Mouse (Mus musculus): ENCODE results near the gene Klhl32.
A peak's percentile ranks its signal among the peaks of the same experiment; 100 is the strongest.
"Not testable (repeated sequence)": the region's sequence is repeated elsewhere in the genome, so short reads cannot be mapped to it uniquely, and the experiment has no call there.

Klhl32 gene

DNA sequence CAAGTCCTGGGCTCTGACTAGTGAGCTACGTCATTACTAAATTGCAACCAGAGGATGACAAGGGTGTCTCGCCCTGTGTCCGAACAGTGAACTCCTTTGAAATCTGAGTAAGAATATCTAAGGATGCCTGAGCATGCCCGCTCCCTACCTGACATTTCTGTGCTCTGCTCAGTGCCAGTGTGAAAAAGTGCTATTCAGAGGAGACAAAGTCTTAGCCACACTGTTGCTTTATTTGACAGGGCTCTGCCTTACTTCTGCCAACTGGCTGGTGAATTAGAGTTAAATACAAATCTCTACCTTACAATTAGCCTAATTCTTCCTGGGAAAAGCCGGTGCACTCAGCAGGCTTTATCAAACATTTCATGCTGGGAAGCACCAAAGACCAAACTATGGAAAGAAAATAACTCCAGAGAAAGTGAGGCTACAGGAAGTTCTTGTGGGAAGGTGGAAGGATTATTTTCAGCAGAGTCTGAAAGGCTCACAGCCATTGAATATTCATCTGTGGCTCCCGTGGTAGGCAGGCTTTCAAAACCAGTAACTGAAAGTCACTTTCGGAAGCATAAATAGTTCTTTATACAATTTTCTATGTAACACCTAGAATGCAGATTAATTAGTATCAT lies 57.1 kb downstream of the Klhl32 start:
- DNase-seq: no peak

DNA sequence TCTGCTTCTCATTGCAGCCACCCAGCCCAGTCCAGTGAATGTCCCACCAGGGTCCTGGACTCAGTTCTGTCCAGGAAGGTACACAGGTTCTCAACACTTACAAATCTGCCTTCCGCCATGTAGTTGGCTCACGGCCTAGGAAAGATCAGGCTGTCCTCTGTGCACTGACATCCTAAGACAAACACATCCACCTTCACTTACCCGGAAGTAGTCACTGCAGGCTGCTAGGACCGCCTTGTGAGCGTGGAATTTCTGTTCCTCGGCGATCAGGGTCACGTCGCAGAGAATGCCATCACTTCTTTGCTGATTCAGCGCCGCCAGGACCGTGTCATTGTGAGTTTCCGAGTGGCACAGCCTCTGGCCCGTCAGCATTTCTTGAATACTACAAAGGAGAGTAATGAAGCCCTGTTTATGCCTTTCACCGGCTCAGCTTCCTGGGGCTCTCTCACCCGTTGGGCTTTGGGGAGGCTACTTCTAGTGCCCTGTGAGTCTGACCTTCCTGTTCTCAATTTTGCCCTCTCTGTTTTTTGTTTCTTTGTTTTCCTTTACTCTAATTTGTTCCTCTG lies 58.4 kb downstream of the Klhl32 start:
- no peak for DNase-seq

GRCm38 (mm10) chr4:24789331-24789730 lies 61.6 kb downstream of the Klhl32 start:
- DNase-seq: no peak

DNA sequence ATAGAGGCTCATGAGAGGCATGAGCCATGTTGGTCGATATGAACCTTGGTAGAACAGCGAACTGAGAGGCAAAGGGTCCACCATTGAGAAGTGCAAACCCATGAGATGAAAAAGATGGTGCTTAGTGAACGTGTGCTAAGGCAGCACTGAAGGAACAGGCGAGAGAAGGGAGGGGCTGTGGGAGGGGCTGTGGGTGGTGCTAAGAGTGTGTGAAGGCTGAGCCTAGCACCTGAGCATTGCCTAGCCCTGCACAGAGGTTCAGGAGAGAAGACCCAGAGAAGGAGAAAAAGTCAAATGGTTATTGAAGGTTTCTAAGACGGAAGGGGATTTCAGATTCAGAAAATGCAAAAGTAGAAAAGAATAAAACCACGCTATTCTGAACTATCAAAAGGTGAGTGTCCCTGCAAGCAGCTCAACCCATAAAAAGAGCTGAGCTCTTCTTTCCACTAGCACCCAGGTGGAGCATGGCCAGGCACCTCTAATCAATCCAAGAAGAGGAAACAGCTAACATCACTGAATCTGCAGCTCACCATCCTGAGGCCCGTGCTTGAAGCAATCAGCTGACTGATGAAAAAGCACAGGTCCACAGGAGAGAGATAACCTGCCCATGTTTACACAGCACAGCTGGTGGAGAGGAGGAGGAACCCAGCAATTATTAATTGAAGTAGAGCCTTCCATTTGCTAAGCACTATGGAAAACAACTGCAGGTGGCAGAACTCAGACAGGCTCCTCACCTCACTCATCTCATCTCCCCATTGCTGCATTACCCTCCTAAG lies 65.0 kb downstream of the Klhl32 start:
- DNase-seq: no peak

GRCm38 (mm10) chr4:24765919-24766318 lies 85.0 kb downstream of the Klhl32 start:
- no peak for DNase-seq

DNA sequence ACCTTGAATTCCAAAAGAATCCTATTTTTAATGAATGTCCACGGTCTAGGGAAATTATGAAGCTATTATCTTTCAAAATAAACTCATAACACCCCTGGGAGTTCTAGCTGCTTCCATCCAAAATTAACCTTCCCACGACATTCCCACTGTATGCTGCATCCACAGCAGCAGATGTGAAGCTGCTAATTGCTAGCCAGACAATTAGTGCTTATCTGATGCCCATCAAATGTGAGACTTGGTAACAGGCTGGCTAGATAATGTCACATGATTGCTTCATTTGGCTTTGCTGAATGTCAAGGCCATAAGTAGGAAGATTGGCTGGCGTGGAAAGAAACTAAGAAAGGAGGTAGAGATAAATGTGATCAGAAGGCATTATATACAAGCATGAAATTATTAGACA lies 85.5 kb downstream of the Klhl32 start:
- DNase-seq: no peak

GRCm38 (mm10) chr4:24764558-24764957 lies 86.4 kb downstream of the Klhl32 start:
- no peak for DNase-seq

DNA sequence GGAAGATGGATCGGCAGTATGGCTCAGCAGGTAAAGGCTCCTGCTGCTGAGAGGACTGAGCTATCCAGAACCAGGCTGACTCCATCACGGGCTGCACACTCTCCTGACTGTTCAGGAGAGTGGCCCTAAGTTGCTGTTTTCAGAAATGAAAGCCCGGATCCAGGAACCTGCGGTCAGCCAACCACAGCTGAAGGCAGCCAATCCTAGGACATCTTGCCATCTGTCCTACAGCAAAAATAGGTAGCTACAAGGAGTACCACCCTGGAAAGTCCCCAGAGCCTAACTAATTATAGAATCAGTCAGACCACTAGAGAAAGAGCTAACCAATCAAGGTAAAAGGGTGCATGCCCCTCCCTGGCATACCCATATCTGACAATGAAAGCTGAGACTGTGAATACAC lies 87.5 kb downstream of the Klhl32 start:
- peak; percentile 27 for DNase-seq

- DNase-seq: peak; percentile 19
Measured at GRCm38 (mm10) chr4:24758954-24759353, 92.0 kb downstream of the Klhl32 start.

DNA sequence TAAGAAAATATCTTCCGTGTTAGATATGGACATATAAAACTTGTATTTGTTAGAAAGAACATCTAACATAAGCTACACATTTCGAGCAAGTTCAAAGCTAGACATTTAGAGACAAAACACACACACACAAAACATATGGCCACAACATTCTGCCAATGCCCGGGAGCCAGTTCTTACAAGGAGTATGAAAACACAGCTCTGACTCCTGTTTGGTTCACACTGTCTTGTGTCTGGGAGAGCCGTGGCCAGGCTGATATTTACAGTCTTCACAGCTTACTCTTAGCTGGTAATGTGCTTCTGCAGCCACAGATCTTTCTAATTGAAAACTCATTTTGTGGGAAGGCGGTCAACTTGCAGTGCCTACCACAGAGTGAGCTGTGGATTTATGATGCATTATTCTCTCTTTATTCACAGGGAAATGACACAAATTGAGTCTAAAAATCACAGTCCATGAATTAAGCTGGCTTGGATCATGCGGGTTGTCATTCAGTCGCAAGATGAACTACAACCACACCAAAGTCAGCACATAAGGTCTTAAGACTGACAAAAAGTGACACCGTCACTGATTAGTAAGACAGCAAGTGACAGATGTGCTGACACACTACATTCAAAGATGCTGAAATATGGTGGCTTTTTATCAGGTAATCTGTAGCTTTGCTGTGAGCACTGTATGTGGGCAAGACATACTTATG lies 98.3 kb downstream of the Klhl32 start:
- DNase-seq: no peak

GRCm38 (mm10) chr4:24737080-24737479 lies 113.8 kb downstream of the Klhl32 start:
- no peak for DNase-seq

- peak; percentile 67 for DNase-seq
Measured at GRCm38 (mm10) chr4:24720834-24721233, 130.1 kb downstream of the Klhl32 start.

DNA sequence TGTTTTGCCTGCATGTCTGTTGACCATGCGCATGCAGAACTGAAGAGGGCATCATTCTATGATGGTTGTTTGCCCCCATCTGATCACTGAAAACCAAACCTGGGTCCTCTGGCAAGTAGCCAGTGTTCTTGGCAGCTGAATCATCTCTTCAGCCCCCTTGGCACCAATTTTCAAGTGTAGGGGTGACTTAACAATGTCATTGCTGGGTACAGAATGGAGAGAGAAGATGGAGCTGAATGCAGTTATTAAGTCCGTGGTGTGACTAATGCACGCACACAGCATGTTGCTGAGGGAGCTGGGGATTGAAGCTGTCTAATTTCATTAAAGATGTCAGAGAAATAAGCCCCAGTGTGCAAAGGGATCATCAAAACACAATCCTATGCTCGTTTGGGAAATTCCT lies 135.4 kb downstream of the Klhl32 start:
- no peak for DNase-seq

GRCm38 (mm10) chr4:24714367-24714766 lies 136.6 kb downstream of the Klhl32 start:
- DNase-seq: no peak

GRCm38 (mm10) chr4:24698528-24699117 lies 152.3 kb downstream of the Klhl32 start:
- DNase-seq: peak; percentile 21

- no peak for DNase-seq
Measured at GRCm38 (mm10) chr4:24680080-24680479, 170.8 kb downstream of the Klhl32 start.

- DNase-seq: no peak
Measured at GRCm38 (mm10) chr4:24670007-24670406, 180.9 kb downstream of the Klhl32 start.

DNA sequence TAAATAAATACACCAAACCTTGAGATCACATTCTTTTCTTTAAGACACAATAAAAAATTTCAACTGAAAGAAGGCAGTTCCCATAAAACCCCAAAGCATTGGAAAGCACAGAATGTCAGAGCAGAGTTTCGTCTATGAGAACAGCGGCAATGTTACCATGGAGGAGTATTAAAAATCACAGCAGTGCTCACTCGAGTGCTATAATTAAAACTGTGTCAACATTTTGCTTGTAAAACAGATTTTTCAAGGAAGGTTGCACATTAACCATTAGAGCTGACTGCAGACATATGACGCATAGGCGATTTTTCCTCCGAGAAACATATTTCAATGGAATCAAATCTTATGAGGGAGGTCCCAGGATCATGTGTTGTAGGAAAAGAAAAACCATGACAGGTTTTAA lies 191.7 kb downstream of the Klhl32 start:
- no peak for DNase-seq

GRCm38 (mm10) chr4:24644735-24645134 lies 206.2 kb downstream of the Klhl32 start:
- DNase-seq: not testable (repeated sequence)

DNA sequence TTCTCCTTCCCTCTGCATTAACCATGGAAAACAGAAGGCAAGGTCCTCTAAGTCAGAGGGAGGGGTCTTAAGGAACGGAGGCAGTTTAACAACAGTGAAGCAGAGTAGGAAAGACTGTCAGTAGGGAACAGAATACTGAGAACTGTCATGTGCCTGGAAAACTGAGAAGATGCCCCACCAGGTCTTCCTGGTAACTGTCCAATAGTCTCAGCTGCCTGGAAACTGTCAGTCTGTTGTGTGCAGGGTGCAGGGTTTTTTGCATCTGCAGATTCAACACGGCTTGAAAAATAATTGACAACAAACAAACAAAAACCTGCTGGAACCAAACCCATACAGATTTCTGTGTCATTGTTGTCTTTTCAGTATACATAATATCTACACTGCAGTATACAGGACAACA lies 208.6 kb downstream of the Klhl32 start:
- no peak for DNase-seq

GRCm38 (mm10) chr4:24631177-24631911 lies 219.6 kb downstream of the Klhl32 start:
- DNase-seq: peak; percentile 43

GRCm38 (mm10) chr4:24630430-24630829 lies 220.5 kb downstream of the Klhl32 start:
- DNase-seq: no peak

GRCm38 (mm10) chr4:24627871-24628270 lies 223.1 kb downstream of the Klhl32 start:
- DNase-seq: no peak
